Mouse (Mus musculus) embryo, embryonic 9.5 days (tissue): ENCODE results near the gene Urm1.

Experiments
- DNase-seq: peaks from one replicate; pipeline ENCODE4 v3.0.0-alpha.2; 2017; ENCODE audit errors: extremely low spot score

Gene Urm1

GRCm38 (mm10) chr2:29827709-29828024 is 7.8 kb downstream of the Urm1 start:
- DNase-seq: no peak

DNA sequence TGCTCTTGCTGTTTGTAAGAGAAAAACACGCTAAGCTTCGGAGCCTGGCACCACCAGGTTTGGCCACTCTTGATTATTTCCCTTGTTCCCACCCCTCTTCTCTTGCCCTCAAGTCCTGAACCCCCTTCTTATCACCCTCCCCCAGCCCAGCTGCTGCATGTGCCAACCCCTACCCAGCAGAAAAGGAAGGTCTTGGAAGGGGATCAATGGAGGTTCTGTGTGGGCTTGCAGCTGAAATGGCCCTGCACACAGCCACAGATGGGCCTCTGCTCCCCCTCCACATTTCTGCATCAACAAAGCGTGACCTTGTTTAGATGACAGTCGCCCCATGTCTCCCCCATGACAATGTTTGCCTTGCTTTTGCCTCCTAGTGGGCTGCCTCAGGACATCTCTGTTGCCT is 11.2 kb downstream of the Urm1 start:
- DNase-seq: no peak

GRCm38 (mm10) chr2:29833796-29834195 is 13.9 kb downstream of the Urm1 start:
- DNase-seq: no peak

GRCm38 (mm10) chr2:29835391-29835899 is 15.6 kb downstream of the Urm1 start:
- DNase-seq: peak; percentile 51

DNA sequence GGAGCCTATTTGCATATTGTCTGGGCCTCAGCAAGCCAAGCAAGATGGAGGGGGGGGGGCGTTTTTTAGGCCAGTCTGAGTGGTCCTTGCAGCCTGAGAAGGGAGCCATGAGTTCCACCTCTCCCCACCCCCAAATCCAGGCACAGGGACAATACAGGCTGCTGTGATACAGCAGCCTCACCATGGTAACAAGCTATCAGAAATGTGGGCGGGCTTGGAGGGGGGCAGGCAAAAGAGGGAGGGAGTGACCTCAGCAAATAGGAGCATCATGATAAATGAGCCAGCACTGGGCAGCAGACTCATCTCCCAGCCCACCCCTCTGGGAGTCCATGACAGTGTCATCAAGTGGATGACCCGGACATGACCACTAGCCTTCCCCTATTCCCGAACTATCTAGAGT is 19.6 kb downstream of the Urm1 start:
- DNase-seq: peak; percentile 76

- DNase-seq: peak; percentile 54
These were observed 23.6 kb downstream of the Urm1 start for GRCm38 (mm10) chr2:29843231-29844105.

DNA sequence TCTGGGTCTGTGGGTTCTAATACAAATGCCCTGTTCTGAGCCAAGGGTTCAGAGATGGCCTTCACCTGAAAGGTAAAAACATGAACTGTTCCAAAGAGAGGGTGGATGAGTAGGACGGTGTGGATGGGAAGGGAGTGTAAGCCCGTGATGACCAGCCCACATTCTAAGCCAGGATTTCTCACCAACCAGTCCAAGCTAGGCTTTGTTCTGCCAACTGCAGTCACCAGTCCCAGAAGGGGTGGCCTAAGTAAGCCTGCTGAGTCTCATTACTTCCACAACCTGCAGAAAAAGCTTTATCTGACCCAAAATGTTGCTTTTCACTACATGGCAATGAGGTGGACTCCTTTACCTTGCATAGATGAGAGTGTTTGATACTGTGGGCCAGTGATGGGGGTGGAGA is 24.2 kb downstream of the Urm1 start:
- DNase-seq: no peak

DNA sequence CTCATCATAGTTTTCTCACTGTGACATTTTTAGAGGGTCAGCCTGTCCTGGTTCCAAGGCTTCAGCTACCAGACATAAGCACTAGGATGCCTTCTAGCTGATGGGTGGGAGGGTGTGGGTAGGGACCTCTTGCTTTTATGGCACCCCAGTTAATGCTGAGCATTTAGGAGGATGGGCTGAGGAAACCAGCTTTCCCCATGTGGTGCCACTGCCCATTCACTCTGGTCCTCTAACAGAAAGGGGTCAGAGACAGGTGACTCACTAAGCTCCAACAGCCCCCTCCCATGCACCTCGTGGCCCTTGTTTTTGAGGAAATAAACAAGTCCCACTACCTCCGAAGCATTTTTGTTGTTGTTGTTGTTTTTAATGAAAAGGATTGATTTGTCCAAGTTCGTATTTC is 24.8 kb downstream of the Urm1 start:
- no peak for DNase-seq

DNA sequence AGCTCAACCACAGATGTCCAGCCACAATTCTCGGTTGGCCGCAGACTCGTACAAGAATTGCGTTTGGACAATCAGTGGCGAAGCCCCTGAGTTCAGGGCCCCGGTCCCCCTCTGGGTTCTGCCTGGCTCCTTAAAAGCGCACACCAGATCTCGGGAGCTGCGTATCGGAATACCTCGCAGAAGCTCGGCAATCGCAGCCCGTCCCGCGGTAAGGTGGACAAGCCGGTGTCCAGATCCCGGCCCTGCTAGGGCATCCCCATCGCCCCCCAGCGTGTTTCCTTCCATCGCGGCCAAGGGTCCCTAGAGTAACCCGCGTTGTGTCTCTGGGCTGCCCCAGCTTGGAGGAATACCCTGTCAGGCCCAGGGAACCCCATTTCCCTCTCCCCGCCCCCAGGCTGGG is 25.8 kb downstream of the Urm1 start:
- no peak for DNase-seq

- peak; percentile 79 for DNase-seq
These were observed 26.4 kb downstream of the Urm1 start for GRCm38 (mm10) chr2:29846061-29846853.

DNA sequence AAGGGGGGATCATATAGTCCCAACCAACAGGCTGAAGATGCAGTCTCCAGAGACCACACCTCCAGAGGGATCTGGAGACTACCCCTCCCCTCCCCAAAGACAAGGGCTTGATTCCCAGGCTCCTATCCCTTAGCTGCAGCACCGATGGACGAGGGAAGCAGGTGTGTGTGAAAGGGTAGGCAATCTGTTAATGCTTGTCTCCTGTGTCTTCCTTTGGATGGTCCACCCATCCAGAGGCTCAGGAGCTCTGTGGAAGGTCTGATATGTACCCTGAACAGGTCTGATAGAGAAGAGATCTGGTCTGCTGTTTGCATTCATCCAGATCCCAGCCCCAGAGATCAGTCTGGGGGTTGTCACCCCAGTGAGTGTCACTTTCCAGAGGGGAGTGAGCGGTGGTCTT is 27.0 kb downstream of the Urm1 start:
- no peak for DNase-seq

GRCm38 (mm10) chr2:29849041-29849440 is 29.2 kb downstream of the Urm1 start:
- no peak for DNase-seq

DNA sequence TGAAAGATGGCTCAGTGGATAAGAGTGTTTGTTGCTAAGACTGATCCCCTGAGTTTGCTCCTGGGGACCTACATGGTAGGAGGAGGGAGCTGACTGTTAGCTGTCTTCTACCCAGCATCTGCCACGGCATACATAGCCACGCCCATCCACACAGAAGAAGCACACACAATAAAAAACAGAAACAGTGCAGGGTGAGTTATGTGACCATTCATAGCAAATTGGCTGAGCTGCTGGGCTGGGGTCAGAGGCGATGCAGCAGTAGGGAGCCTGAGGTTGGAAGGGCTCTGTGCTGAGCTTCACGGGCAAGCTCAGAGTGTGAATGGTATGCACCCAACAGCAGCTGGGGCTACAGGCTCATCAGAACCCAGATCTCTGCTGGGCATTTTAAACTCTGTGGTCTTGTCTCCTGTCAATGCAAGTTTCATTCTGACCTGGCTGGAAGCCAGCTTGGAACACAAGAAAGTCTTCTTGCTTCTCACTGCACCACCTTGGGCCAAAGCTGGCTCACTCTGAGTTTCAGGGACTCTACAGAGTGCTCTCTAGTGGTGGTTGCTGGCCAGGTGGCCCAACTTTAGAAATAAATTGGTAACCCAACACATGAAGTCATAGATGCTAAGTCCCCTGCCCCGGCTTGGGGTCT is 30.1 kb downstream of the Urm1 start:
- DNase-seq: no peak

- DNase-seq: peak; percentile 66
These were observed 33.1 kb downstream of the Urm1 start for GRCm38 (mm10) chr2:29852957-29853485.

GRCm38 (mm10) chr2:29853736-29854135 is 33.9 kb downstream of the Urm1 start:
- no peak for DNase-seq

DNA sequence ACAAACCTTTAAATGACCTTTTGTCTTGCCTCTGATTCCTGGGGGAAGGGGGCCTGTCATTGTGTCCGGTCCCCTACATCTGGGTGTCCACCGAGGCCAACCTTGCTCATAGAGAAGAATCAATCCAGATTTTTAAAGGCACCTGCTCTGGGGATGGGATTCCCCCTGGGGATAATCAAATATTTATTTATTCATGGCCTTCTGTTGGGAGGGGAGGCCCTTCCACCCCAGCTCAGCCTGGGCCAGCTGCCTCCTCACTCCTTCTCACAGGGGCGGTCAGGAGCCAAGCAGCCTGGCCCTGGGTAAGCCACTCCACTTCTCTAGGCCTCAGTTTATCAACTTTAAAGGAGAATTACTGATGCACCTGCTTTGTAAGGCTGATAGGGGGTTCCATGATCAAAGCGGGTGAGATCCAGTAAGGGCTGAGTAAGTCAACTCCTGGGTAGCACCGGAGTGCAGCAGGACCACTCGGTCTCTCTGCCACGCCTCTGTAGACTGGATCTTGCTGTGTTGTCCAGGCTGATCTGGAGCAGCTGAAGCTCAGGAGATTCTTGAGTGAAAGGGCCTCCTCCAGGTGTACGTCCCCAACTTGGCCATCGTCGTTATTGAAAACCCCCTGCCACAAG is 35.8 kb downstream of the Urm1 start:
- no peak for DNase-seq

GRCm38 (mm10) chr2:29856451-29857260 is 36.8 kb downstream of the Urm1 start:
- peak; percentile 81 for DNase-seq

DNA sequence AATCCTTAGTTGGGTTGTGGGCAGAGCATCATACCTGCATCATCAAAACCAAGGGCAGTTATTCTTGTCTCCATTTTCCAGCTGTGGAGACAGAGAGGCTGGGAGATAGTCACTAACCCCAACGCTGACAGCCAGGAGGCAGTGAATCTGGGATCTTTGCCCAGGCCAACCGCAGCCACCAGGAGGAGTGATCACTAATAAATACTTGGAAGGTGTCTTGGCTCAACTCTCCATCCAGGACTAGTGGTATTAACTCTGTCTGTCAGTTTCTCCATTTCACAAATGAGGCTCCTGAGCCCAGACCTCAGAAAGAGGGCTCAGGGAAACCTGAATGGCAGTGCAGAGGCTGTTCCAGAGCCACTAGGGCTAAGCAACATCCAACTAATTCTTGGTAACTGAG is 37.5 kb downstream of the Urm1 start:
- no peak for DNase-seq

DNA sequence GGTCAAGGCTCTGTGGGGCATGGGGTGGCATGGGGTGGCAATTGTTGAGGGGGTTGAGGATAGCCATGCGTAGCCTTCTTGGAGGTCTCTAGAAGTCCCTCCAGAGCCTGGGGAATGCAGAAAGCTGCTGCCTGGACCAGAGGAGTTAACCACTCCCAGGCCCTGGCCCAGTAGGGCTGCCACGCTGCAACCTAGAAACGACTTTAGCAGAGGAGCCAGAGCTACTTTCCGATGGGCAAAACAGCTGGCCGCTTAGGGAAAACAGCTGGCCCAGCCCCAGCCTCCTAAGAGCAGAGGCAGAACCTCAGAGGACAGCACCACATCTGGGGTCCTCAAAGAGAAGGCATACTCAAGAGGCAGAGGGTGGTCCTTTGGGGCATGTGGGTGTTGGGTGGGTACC is 38.1 kb downstream of the Urm1 start:
- no peak for DNase-seq

GRCm38 (mm10) chr2:29858748-29859473 is 39.0 kb downstream of the Urm1 start:
- DNase-seq: peak; percentile 86
